Mouse (Mus musculus) spleen, postnatal 14 days (tissue): ENCODE measurements at regions not wholly inside any gene's neighbourhood (a gene's known extent, or its start where the extent isn't known, plus 50 kb on each side); places are given as distances from the start of the nearest gene placed in this dataset.

Source experiments
- DNase-seq, 2 experiments: peaks; one replicate each; pipeline ENCODE4 v3.0.0; 2021 to 2022; ENCODE audit warnings: low spot score in 2 of 2

DNA sequence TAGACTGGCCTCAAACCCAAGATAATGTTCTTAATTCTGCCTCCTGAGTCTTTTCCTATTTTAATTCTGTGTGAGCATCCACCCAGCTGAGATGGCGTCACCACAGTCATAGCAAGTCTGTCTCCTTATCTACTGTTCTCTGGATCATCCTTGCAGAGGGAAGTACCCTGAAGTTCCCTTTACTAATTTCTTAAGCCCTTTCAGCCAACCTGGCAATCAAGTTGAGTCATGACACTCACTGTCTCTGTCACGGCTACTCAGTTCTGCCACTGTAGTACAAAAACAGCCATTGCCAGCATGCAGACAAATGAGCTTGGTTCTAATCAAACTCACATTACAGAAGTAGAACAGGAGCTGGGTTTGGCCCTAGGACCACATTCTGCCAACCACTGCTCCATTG lies 227.5 kb downstream of the Zfp36l1 start:
- no peak for DNase-seq

DNA sequence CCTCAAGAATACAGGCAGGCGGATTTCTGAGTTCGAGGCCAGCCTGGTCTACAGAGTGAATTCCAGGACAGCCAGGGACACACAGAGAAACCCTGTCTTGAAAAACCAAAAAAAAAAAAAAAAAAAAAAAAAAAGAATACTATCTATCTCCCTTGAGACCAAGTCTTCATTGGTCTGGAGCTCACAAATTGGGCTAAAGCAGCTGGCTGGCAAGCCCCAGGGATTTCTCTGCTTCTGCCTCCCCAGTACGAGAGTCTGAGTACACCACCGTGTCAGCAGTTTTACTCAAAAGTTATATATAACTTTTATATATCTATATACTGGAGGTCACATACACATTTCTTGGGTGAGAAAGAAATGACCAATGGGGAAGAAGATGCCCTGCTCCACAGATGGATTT lies 229.2 kb downstream of the Zfp36l1 start:
- no peak for DNase-seq

DNA sequence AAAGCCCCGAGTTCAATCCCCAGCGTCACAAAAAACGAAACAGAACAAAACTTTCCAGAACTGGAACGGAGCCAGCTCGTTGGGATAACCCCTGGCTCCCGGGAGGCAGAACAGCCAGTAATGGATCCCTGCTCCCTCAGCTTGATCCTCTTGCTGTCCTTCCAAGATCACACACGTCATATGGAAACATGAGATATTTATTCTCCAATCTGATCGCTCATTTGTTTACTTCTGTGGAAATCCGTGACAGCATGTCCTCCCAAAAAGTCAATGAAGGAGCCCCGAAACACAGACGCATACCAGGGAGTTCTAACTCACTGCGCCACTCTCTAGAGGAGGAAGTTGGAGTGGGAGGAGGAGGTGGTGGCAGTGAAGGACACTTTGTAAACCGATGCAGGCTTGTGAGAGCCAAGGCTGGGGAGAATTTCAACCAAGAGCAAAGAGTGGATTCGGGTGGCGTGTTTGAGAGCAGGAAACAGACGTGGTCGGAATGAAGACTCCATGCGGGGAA lies 232.0 kb downstream of the Zfp36l1 start:
- no peak for DNase-seq

DNA sequence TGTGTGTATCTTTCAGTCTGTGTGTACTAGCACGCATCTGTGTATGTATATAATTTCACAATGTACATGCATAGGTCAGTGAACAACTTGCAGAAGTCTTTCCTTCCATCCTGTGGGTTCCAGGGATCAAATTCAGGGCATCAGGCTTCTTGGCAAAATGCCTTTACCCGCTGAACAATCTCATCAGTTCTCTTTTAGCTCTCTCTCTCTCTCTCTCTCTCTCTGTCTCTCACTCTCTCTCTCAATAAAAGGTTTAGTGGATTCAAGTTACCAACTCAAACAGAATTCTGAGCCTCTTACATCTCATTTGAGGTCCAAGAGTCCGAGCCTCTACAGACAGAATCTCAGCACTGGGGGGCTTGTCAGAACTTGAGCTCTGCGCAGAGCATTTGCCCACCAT lies 232.5 kb downstream of the Zfp36l1 start:
- DNase-seq = no peak

DNA sequence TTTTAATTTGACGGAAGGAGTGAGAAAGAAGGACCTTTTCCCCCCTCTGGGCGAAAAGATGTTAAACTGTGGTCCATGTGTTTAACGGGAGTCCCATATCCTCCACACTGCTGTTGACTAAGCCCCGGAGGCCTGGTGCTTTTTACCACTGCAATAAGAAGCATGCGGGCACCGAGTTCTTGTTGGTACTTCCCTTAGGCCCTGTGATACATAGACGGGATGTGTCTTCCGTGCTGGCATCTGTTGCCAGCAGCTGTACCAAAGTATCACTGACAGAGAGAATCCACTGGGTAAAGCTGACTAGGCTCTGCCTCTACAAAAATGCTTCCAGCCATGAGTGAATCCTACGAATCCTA lies 232.9 kb downstream of the Zfp36l1 start:
- no peak for DNase-seq

DNA sequence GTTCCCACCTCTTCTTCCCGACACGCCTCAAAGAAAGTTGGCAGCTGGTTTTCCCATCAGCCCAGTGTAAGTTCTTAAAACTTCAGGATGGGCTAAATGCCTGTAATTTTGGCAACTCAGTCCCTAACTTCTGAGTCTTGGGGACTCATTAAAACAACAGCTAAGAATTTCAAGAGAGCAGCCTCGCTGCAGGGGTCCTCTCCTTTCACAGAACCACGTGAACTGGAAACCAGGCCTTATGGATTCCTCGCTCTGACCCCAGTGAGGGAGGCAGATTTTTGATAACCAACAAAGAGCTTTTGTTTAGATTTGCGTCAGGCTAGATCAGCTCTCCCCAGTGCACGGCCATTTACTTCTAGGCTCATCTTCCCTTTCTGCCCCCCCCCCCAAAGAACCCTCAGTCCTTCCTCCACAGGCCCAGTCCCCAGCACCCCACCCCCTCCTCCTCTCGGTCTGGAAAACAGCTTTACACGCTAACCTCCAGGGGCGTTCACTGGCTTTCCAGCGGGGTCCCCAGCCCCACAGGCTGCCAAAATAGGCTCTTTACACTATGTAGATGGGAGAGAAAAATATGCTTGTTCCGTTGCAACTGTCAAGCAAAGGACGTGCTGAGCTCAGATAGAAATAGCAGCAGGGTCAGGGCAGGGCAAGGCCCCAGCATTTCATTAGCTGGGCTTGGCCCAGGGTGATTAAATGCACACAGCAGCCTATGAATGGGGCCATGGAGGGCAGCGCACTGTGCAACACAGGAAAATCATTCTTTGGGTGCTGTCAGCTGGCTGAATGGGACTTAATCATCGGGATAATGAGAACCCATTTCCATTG lies 233.5 kb downstream of the Zfp36l1 start:
- DNase-seq = no peak

DNA sequence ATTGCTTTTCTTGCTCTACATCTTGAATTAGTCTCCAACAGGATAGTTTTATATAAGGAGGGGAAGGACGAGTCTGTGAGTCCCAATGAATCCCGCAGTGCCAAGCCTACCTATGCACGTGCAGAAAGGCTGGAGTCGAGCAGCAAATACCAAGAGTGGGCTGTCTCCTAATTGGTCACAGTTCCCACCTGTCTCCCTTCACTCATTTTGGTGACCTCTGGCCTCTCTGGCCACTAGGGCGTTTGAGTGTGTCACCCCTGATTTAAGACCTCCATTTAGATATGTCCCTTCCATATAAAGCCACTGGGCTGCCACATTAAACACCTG lies 234.1 kb downstream of the Zfp36l1 start:
- no peak for DNase-seq

DNA sequence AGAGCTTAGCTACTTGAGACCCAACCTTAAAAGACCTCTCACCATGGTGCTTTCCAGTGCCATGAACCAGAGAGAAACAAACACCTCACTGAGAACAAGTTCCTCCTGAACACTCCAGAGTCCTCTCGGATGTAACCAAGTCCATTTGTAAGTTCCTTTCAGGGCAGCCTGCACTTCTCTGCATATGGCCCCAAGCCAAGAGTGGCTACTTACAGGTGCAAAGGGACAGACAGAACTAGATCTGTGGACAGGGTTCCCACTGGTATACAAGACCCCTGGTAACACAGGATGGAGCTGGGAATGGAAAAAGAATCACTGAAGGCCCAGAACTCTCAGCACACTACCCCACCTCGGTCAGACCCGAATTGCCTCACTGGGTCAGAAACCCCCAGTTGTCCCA lies 234.7 kb downstream of the Zfp36l1 start:
- DNase-seq = no peak

DNA sequence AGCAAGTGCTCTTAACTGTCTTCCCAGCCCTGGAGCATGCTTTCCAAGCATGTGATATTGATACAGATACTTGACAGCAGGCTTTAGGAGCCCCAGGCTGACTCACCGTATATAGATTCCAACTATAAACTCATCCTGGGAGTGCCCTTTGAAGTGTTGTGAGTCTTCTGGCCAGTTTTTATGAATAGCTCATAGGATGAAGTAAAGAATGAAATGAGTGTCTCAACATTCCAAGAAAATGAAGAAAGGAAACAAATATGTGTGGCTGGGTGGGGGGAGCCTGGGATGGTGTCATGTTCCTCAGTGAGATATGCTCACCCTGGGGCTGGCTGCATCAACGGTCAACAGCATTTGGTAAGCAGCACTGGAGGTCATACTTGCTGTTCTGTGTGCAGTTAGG lies 238.5 kb downstream of the Zfp36l1 start:
- no peak for DNase-seq

DNA sequence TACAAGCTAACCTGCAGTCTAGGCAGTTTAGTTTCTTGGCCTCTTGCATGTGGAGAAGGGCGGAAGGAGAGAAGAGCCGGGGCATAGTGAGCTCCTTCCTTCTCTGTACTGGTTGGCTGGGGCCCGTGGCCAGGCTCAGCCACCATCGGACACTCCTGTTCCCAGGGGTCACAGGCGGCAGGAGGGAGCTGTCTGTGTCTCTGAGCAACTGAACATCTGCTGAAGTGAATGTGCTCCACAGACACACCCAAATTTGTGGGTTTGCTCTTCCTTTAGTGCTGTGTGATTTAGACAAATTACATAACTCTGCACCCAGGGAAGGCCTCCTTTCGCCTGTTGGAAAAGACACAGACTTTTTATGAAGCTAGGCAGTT lies 247.6 kb downstream of the Zfp36l1 start:
- no peak for DNase-seq

DNA sequence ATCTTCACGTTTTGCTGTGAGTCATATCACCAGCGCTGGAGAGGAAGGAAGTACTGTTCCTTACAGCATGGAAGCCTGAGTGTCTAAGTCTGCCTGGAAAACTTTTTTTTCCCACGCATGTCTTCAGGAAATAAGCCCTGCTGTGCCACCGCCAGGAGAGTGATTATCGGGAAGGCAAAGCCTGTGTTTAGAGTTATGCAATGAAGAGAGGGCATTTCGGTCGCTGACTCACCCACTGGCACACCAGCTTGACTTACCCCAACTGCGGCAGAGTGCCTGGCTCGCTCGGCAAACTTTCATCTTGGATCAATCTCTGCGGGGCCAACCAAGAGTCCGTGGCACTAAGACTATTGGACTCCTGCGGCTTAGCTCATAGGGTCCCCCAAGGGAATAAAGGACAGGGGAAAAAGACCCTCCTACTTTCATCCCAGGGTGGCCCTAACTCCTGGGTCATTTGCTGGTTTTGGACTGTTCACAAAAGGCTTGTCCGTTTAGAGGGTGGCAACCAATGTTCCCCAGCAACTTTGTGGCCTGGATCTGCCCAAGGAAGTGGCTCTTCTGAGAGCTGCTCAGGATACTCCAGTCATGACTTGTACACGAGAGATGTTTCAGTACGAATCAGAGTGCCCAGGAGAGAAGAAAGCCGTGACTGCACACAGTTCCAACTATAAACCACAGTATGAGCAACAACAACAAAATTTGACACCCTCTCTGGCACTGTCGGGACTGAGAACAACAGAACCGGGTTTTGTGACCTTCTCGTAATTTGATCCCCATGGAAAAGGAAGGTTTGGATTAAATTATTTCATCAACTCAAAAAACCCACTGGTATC lies 248.3 kb downstream of the Zfp36l1 start:
- no peak for DNase-seq
